Mouse (Mus musculus): ENCODE data around the gene Ttc6.

The Ttc6 gene

DNA sequence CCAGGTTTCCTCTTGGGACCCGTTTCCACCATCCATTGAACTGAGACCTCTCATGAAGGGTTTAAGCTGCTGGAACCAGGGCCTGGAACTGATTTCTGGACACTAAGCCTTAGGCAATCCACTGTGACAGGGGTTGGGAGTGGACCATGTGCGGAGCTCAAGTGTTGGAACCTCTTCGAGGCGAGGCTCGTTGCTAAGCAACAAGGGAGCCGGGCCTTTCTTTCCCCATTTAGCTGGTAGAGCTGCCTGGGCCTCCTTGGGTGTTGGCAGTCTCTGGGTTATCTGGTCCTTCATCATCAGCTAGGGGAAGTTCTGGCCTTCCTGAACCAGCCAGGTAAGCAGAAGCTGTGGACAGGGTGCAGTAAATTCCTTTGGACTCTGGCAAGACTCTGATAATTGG, at the start of gene Ttc6:
TSS of gene Ttc6 (plus strand) at position 205 of the 400 bp plus-strand sequence.
- DNase-seq = no peak

GRCm38 (mm10) chr12:57514552-57514951, 49.4 kb upstream of the Ttc6 start:
- DNase-seq = no peak

GRCm38 (mm10) chr12:57515702-57516377, 48.1 kb upstream of the Ttc6 start:
- no peak for DNase-seq

DNA sequence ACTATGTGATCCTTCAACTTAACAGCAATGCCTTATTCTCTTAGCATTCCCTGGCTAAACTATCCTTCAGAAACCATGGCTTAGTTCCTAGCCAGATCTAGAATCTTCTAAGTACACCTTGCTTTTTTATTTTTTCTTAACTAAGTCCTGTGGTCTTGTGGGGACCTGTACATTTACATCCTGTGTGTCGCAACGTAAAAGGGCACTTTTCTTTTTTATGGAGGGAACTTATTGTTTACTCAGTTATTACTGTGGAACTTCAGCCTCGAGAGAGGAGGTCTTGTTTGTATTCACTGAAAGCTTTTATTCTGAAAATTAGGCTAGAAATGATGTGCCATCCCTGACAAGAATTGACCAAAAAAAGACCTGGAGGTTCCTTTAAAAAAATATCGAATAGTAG, 35.6 kb upstream of the Ttc6 start:
- DNase-seq = no peak

DNA sequence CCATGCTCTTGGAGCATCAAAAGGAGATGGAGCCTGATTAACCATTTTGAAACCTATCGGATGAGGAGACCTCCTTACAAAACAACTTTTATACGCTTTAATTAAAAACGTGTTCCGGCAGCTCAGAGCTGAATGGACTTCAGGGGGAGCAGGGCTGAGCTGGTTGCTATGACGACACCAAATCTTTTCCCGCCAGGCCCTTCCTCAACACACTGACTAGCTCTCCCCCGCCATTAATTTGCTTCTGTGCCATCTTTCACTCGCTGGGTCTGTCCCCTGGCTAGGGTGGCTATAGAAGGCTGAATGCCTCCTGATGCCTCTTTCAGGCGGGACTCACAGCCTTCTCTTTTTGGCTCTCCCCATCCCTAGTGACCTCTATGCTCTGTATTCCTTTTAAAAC, 33.4 kb upstream of the Ttc6 start:
- DNase-seq = no peak

- DNase-seq = no peak
These were observed 29.4 kb upstream of the Ttc6 start for GRCm38 (mm10) chr12:57534517-57534878.

GRCm38 (mm10) chr12:57534879-57535611, 28.9 kb upstream of the Ttc6 start:
- DNase-seq = no peak

- no peak for DNase-seq
These were observed 27.6 kb upstream of the Ttc6 start for GRCm38 (mm10) chr12:57536056-57536908.

DNA sequence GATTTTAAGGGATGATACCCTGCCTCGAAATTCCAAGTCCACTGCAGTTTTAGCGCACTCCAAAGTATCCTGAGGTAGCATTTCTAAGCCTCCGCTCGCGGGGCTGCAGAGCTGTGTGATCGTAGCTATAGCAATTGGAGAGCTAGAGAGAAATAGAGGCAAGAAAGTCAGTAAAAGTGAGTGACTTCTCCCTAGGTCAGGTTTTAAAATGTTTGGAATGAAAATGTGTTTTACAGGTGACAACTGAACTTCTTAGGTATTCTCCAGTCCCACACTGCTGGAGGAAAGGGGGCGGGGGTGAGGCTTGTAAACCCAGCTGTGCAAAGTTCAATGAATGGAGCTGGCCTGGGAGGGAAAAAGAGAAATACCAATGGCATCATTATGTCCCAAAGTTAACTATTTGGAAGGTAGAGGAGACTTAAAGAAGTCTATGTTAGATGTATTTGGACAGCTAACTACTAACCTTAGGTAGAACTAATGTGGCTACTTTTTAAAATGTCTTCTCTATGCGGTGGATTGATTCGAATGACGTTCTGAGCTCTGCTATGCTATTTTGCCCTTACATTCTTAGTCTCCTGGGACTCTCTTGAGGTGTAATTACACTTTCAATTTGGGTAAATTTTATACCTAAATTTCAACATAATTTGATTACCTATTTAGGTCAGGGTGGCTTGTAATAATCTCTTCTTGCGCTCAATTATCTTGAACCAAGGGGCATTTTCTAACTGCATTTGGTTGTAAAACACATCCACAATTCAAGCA, 26.8 kb upstream of the Ttc6 start:
- no peak for DNase-seq

- no peak for DNase-seq
These were observed 25.9 kb upstream of the Ttc6 start for GRCm38 (mm10) chr12:57537791-57538587.

- DNase-seq = no peak
These were observed 25.0 kb upstream of the Ttc6 start for GRCm38 (mm10) chr12:57538588-57539550.

- DNase-seq = no peak
These were observed 24.3 kb upstream of the Ttc6 start for GRCm38 (mm10) chr12:57539551-57539985.

DNA sequence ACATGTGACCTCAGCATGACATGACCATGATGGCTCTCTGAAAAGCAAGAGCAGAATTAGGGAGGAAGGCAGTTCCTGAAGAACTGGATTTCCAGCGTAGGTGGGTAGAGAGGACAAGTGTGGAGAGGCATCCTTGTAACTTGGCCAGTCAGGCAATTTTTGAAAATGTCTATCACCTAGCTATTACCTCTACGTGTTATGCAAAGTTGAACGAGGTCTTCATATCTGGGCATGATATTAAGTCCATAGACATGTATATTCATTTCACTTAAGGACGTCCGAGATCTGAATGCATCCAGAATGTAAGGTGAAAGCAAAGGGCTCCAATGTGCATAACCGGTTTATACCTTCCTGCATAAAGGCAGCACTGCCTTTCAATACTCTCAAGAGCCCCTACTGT, 22.8 kb upstream of the Ttc6 start:
- no peak for DNase-seq

DNA sequence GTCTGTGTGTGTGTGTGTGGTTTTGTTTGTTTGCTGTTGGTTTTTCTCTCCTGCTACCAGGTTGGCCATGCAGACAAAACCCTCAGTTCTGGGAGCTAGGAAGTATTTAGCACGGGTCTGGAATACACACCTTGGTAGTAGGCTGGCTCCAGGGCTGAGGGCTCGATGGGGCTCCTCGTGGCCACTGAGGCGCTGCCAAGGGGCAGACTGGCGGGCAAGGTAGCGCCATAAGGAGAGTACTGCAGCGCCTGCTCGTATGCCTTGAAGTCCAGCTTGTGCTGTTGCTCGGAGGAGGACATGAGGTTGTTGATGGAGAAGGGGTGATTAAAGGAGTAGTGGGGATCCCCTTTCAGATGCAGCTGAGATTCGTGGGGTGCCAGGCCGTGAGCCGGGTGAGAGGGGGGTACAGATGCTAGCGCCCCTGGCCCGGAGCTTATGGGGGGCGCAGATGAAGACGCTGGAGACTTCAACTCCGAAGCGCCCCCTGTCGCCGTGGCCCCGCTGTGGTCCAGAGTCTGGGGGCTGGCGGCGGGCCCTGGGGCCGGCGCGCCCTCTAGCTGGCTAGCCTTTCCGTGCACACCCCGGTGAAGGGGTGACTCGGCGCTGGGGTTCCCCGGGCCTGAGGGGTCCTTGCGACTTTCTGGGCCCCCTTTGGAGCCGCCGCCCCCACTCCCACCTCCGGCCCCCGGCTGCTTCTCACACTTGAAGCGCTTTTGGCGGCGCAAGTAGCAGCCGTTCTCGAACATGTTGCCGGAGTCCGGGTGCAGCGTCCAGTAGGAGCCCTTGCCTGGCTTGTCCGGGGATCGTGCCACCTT, 21.8 kb upstream of the Ttc6 start:
- DNase-seq = no peak

GRCm38 (mm10) chr12:57542746-57543626, 20.9 kb upstream of the Ttc6 start:
- DNase-seq = no peak

DNA sequence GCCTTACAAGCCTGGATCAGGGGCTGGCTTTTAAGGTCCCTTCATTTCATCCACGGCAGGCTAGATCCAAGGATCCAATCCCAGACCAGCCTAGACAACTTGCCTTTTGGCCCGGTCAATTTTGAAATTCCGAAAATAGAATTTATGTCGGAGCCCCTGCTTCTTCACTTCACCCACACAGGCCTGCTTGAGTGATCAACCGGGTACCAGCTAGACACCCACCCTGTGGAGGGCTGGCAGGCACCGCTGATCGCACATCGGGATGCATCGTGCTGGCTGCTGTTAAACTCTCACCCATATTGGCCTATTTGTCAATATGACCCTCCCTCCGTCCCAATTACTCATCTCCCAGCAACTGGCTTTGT, 20.3 kb upstream of the Ttc6 start:
- no peak for DNase-seq

DNA sequence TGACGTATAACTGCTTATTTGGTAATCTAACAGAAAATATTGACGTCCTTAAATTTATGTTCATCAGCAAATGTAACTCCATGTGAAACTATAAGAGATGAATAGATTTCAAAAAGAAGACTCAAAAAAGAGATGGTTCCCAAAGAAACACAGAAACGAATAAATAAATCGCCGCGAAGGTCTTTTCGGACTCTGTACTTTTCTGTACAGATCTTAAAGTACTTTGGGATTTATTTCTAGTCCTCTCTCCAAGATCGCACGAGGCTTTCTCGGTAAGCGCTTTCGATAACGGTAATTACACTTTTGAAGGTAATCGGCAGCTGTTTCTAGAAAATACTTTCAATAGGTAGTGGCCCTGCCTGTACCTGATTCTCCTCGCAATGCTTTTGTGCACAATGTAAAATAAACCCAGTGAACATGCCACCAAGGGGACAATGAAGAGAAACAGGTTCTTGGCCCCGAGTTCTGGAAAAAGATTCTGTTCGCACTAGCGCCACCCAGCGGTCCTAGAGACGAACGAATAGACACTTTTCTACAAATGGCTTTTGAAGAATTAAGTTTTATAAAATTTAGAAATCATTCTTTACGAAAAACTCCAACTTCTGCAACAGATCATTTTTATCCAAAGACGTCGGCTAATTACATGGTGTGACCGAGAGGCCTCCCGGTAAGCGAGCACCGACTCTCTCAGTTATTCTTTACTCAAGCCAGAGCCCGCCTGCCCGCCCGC, 19.1 kb upstream of the Ttc6 start:
- peak; percentile 63 for DNase-seq

Measured in kidney, postnatal 14 days (tissue).